Mouse (Mus musculus): ENCODE data around the gene Hmox1.

- TF ChIP-seq EP300 (IDR thresholded peaks at IDR 0.05; ENCODE audit: low read depth) = no peak
- no peak for TF ChIP-seq CTCF (IDR thresholded peaks at IDR 0.05; ENCODE audit: low read depth)
Observed at GRCm38 (mm10) chr8:75053342-75053741, 40.1 kb upstream of the Hmox1 start.

Data from liver, embryonic 14.5 days (tissue).